In genomic region chr8:72517421-72517988, GRCm38 (mm10) we compare ENCODE assay signal across 26 mouse cellular contexts. TPM values are rescaled to one million over a fixed set of nuclear protein-coding genes. Genes with fewer than 3 reads are reported as not detected.
DNase-seq lines count a peak whose midpoint lies in the region; ATAC-seq lines count a peak whose summit lies in the region.
"Had no signal": no experiment of that assay in that cellular context is flagged by ENCODE, and none has a peak within 500 bp of the region (broad histone marks: within the 10 kb centered on the region; RNA-seq: fewer than 3 reads in every experiment).

No protein-coding gene starts in this region.

- peaks cover 16% of the 10 kb centered on the region for H3K4me1 ChIP-seq in forebrain, embryonic 10.5 days
- no peaks in the 10 kb centered on the region for H3K4me1 ChIP-seq in forebrain, embryonic 16.5 days (replicated peaks; ENCODE audit: control insufficient read depth, insufficient read depth, low read length)
- H3K4me1 ChIP-seq in heart, embryonic 10.5 days, result peaks cover 39% of the 10 kb centered on the region
- no peaks in the 10 kb centered on the region; the same call in 1 of the 2 replicates for H3K4me1 ChIP-seq in liver, embryonic 16.5 days (ENCODE audit: control insufficient read depth, low read depth, low read length)
- H3K4me1 ChIP-seq in liver, embryonic 12.5 days, result peaks cover 60% of the 10 kb centered on the region
- no peaks in the 10 kb centered on the region for H3K4me1 ChIP-seq in intestine, embryonic 16.5 days (ENCODE audit: control insufficient read depth, insufficient read depth, low read length)
- H3K4me1 ChIP-seq: embryonic facial prominence, embryonic 12.5 days; limb, embryonic 15.5 days had no signal

- 0 out of 2 replicates have a peak overlapping the region, but pooled peaks have one; percentile 73 for H3K27ac ChIP-seq in forebrain, embryonic 10.5 days
- no peak overlapping the region for H3K27ac ChIP-seq in forebrain, embryonic 16.5 days (ENCODE audit: low read length)
- H3K27ac ChIP-seq in heart, embryonic 10.5 days, result peak overlapping the region; percentile 86
- 0 out of 2 replicates have a peak overlapping the region, but pooled peaks have one; percentile 19 for H3K27ac ChIP-seq in liver, embryonic 16.5 days (ENCODE audit: low read length)
- no peak overlapping the region; the same call in 1 of the 2 replicates for H3K27ac ChIP-seq in liver, embryonic 12.5 days
- H3K27ac ChIP-seq in intestine, embryonic 16.5 days (ENCODE audit: low read length), result no peak overlapping the region; the same call in 1 of the 2 replicates
- H3K27ac ChIP-seq: embryonic facial prominence, embryonic 12.5 days; hindbrain, postnatal 0 days; limb, embryonic 15.5 days; midbrain, embryonic 12.5 days; stomach, postnatal 0 days had no signal

- no peak overlapping the region for H3K9ac ChIP-seq in forebrain, embryonic 16.5 days (replicated peaks; ENCODE audit: low read depth, low read length)
- no peak overlapping the region for H3K9ac ChIP-seq in liver, embryonic 16.5 days (ENCODE audit: low read depth, low read length)
- no peak overlapping the region for H3K9ac ChIP-seq in liver, embryonic 12.5 days
- no peak overlapping the region for H3K9ac ChIP-seq in intestine, embryonic 16.5 days (ENCODE audit: low read depth, low read length)
- H3K9ac ChIP-seq: embryonic facial prominence, embryonic 12.5 days; limb, embryonic 15.5 days had no signal

- DNase-seq in forebrain, embryonic 10.5 days (ENCODE audit: extremely low spot score, low spot score), result no peak
- DNase-seq in heart, embryonic 10.5 days (ENCODE audit: low spot score), result peak; percentile 83
- DNase-seq in heart, postnatal 25 days (ENCODE audit: low spot score), result no peak
- no peak for DNase-seq in kidney, adult 18-20 months
- DNase-seq: adrenal gland, postnatal 10 days; cerebellum, adult 18-20 months; cerebellum, postnatal 25 days; gastrocnemius, postnatal 25 days; kidney, adult 2 months; kidney, postnatal 10 days; left cerebral cortex, postnatal 4 days; lung, adult 18-20 months; lung, postnatal 10 days; right cerebral cortex, postnatal 14 days; thymus, adult 2 months; thymus, postnatal 4 days had no signal

- H3K4me2 ChIP-seq in forebrain, embryonic 16.5 days (ENCODE audit: low read length), result no peak overlapping the region
- H3K4me2 ChIP-seq in liver, embryonic 16.5 days (ENCODE audit: low read depth, low read length), result no peak overlapping the region
- no peak overlapping the region for H3K4me2 ChIP-seq in liver, embryonic 12.5 days
- H3K4me2 ChIP-seq in intestine, embryonic 16.5 days (ENCODE audit: low read depth, low read length), result no peak overlapping the region
- H3K4me2 ChIP-seq: embryonic facial prominence, embryonic 12.5 days; limb, embryonic 15.5 days; midbrain, embryonic 12.5 days had no signal

- intact Hi-C loops in heart, postnatal 25 days (cut with DNase I), result no loop called here

- H3K4me3 ChIP-seq in forebrain, embryonic 10.5 days, result no peak overlapping the region
- H3K4me3 ChIP-seq in forebrain, embryonic 16.5 days (replicated peaks; ENCODE audit: low read length), result no peak overlapping the region
- peak overlapping the region; percentile 17 for H3K4me3 ChIP-seq in heart, embryonic 10.5 days
- H3K4me3 ChIP-seq in liver, embryonic 16.5 days (ENCODE audit: low read depth, low read length), result no peak overlapping the region
- H3K4me3 ChIP-seq in liver, embryonic 12.5 days, result no peak overlapping the region
- H3K4me3 ChIP-seq in intestine, embryonic 16.5 days (ENCODE audit: low read length), result no peak overlapping the region
- H3K4me3 ChIP-seq: embryonic facial prominence, embryonic 12.5 days; limb, embryonic 15.5 days; midbrain, embryonic 12.5 days had no signal

- H3K9me3 ChIP-seq in forebrain, embryonic 10.5 days, result no peaks in the 10 kb centered on the region
- no peaks in the 10 kb centered on the region for H3K9me3 ChIP-seq in forebrain, embryonic 16.5 days (ENCODE audit: control insufficient read depth, low read length)
- no peaks in the 10 kb centered on the region for H3K9me3 ChIP-seq in heart, embryonic 10.5 days
- no peaks in the 10 kb centered on the region for H3K9me3 ChIP-seq in liver, embryonic 16.5 days (replicated peaks; ENCODE audit: control insufficient read depth, low read length)
- no peaks in the 10 kb centered on the region for H3K9me3 ChIP-seq in liver, embryonic 12.5 days (replicated peaks)
- no peaks in the 10 kb centered on the region for H3K9me3 ChIP-seq in intestine, embryonic 16.5 days (ENCODE audit: control insufficient read depth, low read length)
- H3K9me3 ChIP-seq: embryonic facial prominence, embryonic 12.5 days; limb, embryonic 15.5 days; midbrain, embryonic 12.5 days had no signal

- H3K27me3 ChIP-seq in forebrain, embryonic 10.5 days (ENCODE audit: poor library complexity, severe bottlenecking), result no peaks in the 10 kb centered on the region
- no peaks in the 10 kb centered on the region for H3K27me3 ChIP-seq in forebrain, embryonic 16.5 days (replicated peaks; ENCODE audit: control insufficient read depth, insufficient read depth, low read length)
- H3K27me3 ChIP-seq in heart, embryonic 10.5 days (ENCODE audit: insufficient read depth, poor library complexity, severe bottlenecking), result no peaks in the 10 kb centered on the region
- no peaks in the 10 kb centered on the region for H3K27me3 ChIP-seq in liver, embryonic 16.5 days (ENCODE audit: control insufficient read depth, insufficient read depth, low read depth, low read length)
- no peaks in the 10 kb centered on the region for H3K27me3 ChIP-seq in liver, embryonic 12.5 days (replicated peaks)
- no peaks in the 10 kb centered on the region for H3K27me3 ChIP-seq in intestine, embryonic 16.5 days (replicated peaks; ENCODE audit: control insufficient read depth, insufficient read depth, low read length)
- H3K27me3 ChIP-seq: embryonic facial prominence, embryonic 12.5 days; limb, embryonic 15.5 days; midbrain, embryonic 12.5 days had no signal

- peaks cover 35% of the 10 kb centered on the region for H3K36me3 ChIP-seq in forebrain, embryonic 10.5 days (replicated peaks)
- H3K36me3 ChIP-seq in forebrain, embryonic 16.5 days (ENCODE audit: control insufficient read depth, insufficient read depth), result no peaks in the 10 kb centered on the region
- 0 out of 2 replicates have a peak, but pooled peaks cover 6% of the 10 kb centered on the region for H3K36me3 ChIP-seq in heart, embryonic 10.5 days
- no peaks in the 10 kb centered on the region for H3K36me3 ChIP-seq in liver, embryonic 16.5 days (ENCODE audit: control insufficient read depth, insufficient read depth)
- H3K36me3 ChIP-seq in liver, embryonic 12.5 days, result peaks cover 11% of the 10 kb centered on the region; the same call in 1 of the 2 replicates
- no peaks in the 10 kb centered on the region for H3K36me3 ChIP-seq in intestine, embryonic 16.5 days (ENCODE audit: control insufficient read depth, insufficient read depth, low read length)

- WGBS in forebrain, embryonic 10.5 days, result 75% methylated on average over 7 of the region's 7 CpGs
- 69% methylated on average over 7 of the region's 7 CpGs for WGBS in forebrain, embryonic 16.5 days
- WGBS in heart, embryonic 10.5 days, result 48% methylated on average over 7 of the region's 7 CpGs
- 61% methylated on average over 7 of the region's 7 CpGs for WGBS in liver, embryonic 16.5 days (ENCODE audit: insufficient replicate concordance)
- WGBS in liver, embryonic 12.5 days (ENCODE audit: insufficient replicate concordance), result 53% methylated on average over 7 of the region's 7 CpGs
- 70% methylated on average over 7 of the region's 7 CpGs for WGBS in intestine, embryonic 16.5 days

- ATAC-seq in forebrain, embryonic 16.5 days, result no peak
- ATAC-seq in liver, embryonic 16.5 days (ENCODE audit: low read depth), result peak; percentile 38; the same call in 1 of the 2 replicates
- ATAC-seq in liver, embryonic 12.5 days, result no peak
- ATAC-seq in intestine, embryonic 16.5 days, result 0 out of 2 replicates have a peak, but pooled peaks have one; percentile 25
- ATAC-seq: forebrain, embryonic 14.5 days; hindbrain, postnatal 0 days had no signal

RNA-seq across cellular contexts. Expression of gene Slc35e1, which starts 25.1 kb away (rescaled TPM):
- polyA plus RNA-seq in forebrain, embryonic 10.5 days (2016; fragmentation: Nextera tagmentation; extraction: Ambion mirVana), result 14.0 and 15.3 TPM in 2 replicates
- polyA plus RNA-seq in forebrain, embryonic 16.5 days (2015; fragmentation: Nextera tagmentation; extraction: Ambion mirVana), result 9.8 and 10.2 TPM in 2 replicates
- 21.5 and 23.8 TPM in 2 replicates for polyA plus RNA-seq in heart, embryonic 10.5 days (2016; fragmentation: Nextera tagmentation; extraction: Ambion mirVana)
- 10 to 100 TPM; 70.1 to 70.3 TPM for total RNA-seq in heart, postnatal 25 days (2021)
- 3.0 and 3.5 TPM in 2 replicates for polyA plus RNA-seq in liver, embryonic 16.5 days (2015; fragmentation: Nextera tagmentation; extraction: Ambion mirVana)
- 17.1 and 17.7 TPM in 2 replicates for polyA plus RNA-seq in liver, embryonic 12.5 days (2016; fragmentation: Nextera tagmentation; extraction: Ambion mirVana)
- polyA plus RNA-seq in intestine, embryonic 16.5 days (2015; fragmentation: Nextera tagmentation; extraction: Ambion mirVana), result 7.9 and 8.2 TPM in 2 replicates

RNA-seq across cellular contexts. Expression of gene Med26, which starts 30.6 kb away (rescaled TPM):
- polyA plus RNA-seq in forebrain, embryonic 10.5 days (2016; fragmentation: Nextera tagmentation; extraction: Ambion mirVana), result 19.4 and 20.1 TPM in 2 replicates
- polyA plus RNA-seq in forebrain, embryonic 16.5 days (2015; fragmentation: Nextera tagmentation; extraction: Ambion mirVana), result 19.9 and 21.6 TPM in 2 replicates
- polyA plus RNA-seq in heart, embryonic 10.5 days (2016; fragmentation: Nextera tagmentation; extraction: Ambion mirVana), result 12.7 and 14.9 TPM in 2 replicates
- 1 to 10 TPM; 7.7 to 9.1 TPM for total RNA-seq in heart, postnatal 25 days (2021)
- 6.2 and 6.3 TPM in 2 replicates for polyA plus RNA-seq in liver, embryonic 16.5 days (2015; fragmentation: Nextera tagmentation; extraction: Ambion mirVana)
- polyA plus RNA-seq in liver, embryonic 12.5 days (2016; fragmentation: Nextera tagmentation; extraction: Ambion mirVana), result 11.3 and 11.6 TPM in 2 replicates
- 13.5 and 14.2 TPM in 2 replicates for polyA plus RNA-seq in intestine, embryonic 16.5 days (2015; fragmentation: Nextera tagmentation; extraction: Ambion mirVana)

RNA-seq across cellular contexts. Expression of gene Cherp, which starts 42.5 kb away (rescaled TPM):
- 108 and 114 TPM in 2 replicates for polyA plus RNA-seq in forebrain, embryonic 10.5 days (2016; fragmentation: Nextera tagmentation; extraction: Ambion mirVana)
- polyA plus RNA-seq in forebrain, embryonic 16.5 days (2015; fragmentation: Nextera tagmentation; extraction: Ambion mirVana), result 48.2 and 58.2 TPM in 2 replicates
- polyA plus RNA-seq in heart, embryonic 10.5 days (2016; fragmentation: Nextera tagmentation; extraction: Ambion mirVana), result 75.0 and 83.0 TPM in 2 replicates
- 10 to 100 TPM; 33.5 to 35.2 TPM for total RNA-seq in heart, postnatal 25 days (2021)
- 16.2 and 23.1 TPM in 2 replicates for polyA plus RNA-seq in liver, embryonic 16.5 days (2015; fragmentation: Nextera tagmentation; extraction: Ambion mirVana)
- 41.6 and 45.0 TPM in 2 replicates for polyA plus RNA-seq in liver, embryonic 12.5 days (2016; fragmentation: Nextera tagmentation; extraction: Ambion mirVana)
- 46.0 and 47.9 TPM in 2 replicates for polyA plus RNA-seq in intestine, embryonic 16.5 days (2015; fragmentation: Nextera tagmentation; extraction: Ambion mirVana)

RNA-seq across cellular contexts. Expression of gene Smim7, which starts 53.4 kb away (rescaled TPM):
- 105 and 106 TPM in 2 replicates for polyA plus RNA-seq in forebrain, embryonic 10.5 days (2016; fragmentation: Nextera tagmentation; extraction: Ambion mirVana)
- 129 and 139 TPM in 2 replicates for polyA plus RNA-seq in forebrain, embryonic 16.5 days (2015; fragmentation: Nextera tagmentation; extraction: Ambion mirVana)
- 98.6 and 104 TPM in 2 replicates for polyA plus RNA-seq in heart, embryonic 10.5 days (2016; fragmentation: Nextera tagmentation; extraction: Ambion mirVana)
- total RNA-seq in heart, postnatal 25 days (2021), result 100 to 1,000 TPM; 125 to 134 TPM
- 40.1 and 40.8 TPM in 2 replicates for polyA plus RNA-seq in liver, embryonic 16.5 days (2015; fragmentation: Nextera tagmentation; extraction: Ambion mirVana)
- 55.1 and 57.8 TPM in 2 replicates for polyA plus RNA-seq in liver, embryonic 12.5 days (2016; fragmentation: Nextera tagmentation; extraction: Ambion mirVana)
- polyA plus RNA-seq in intestine, embryonic 16.5 days (2015; fragmentation: Nextera tagmentation; extraction: Ambion mirVana), result 114 and 121 TPM in 2 replicates

RNA-seq across cellular contexts. Expression of gene Tmem38a, which starts 54.4 kb away (rescaled TPM):
- polyA plus RNA-seq in forebrain, embryonic 10.5 days (2016; fragmentation: Nextera tagmentation; extraction: Ambion mirVana), result 8.6 and 10.4 TPM in 2 replicates
- polyA plus RNA-seq in forebrain, embryonic 16.5 days (2015; fragmentation: Nextera tagmentation; extraction: Ambion mirVana), result 18.2 and 19.6 TPM in 2 replicates
- polyA plus RNA-seq in heart, embryonic 10.5 days (2016; fragmentation: Nextera tagmentation; extraction: Ambion mirVana), result 42.0 and 60.3 TPM in 2 replicates
- 100 to 1,000 TPM; 453 to 459 TPM for total RNA-seq in heart, postnatal 25 days (2021)
- 2.6 and 4.5 TPM in 2 replicates for polyA plus RNA-seq in liver, embryonic 16.5 days (2015; fragmentation: Nextera tagmentation; extraction: Ambion mirVana)
- 2.5 TPM in 2 replicates for polyA plus RNA-seq in liver, embryonic 12.5 days (2016; fragmentation: Nextera tagmentation; extraction: Ambion mirVana)
- polyA plus RNA-seq in intestine, embryonic 16.5 days (2015; fragmentation: Nextera tagmentation; extraction: Ambion mirVana), result 12.1 and 12.2 TPM in 2 replicates

Comparison
In these comparisons a context has a peak if more than half of its experiments do, and no peak if none do; other contexts are left out.
1. H3K27ac ChIP-seq: peak in forebrain, embryonic 10.5 days (single experiment), heart, embryonic 10.5 days (single experiment) and liver, embryonic 16.5 days (single experiment); none in forebrain, embryonic 16.5 days (single experiment), liver, embryonic 12.5 days (single experiment) and intestine, embryonic 16.5 days (single experiment).
2. ATAC-seq: peak in liver, embryonic 16.5 days (single experiment) and intestine, embryonic 16.5 days (single experiment); none in forebrain, embryonic 16.5 days (single experiment) and liver, embryonic 12.5 days (single experiment).